Mouse (Mus musculus) ES-E14 (cell line): ENCODE results near the gene Mast4. TPM values are rescaled to one million over a fixed set of nuclear protein-coding genes. Genes with fewer than 3 reads are reported as not detected.

Source experiments
- DNase-seq: peaks from one replicate; pipeline ENCODE4 v3.0.0-alpha.2; 2013; ENCODE audit warnings: low read depth, low spot score
- H3K27ac ChIP-seq: 2 replicates; pipeline ENCODE4 v1.5.1; 2012; ENCODE audit warnings: low read depth, mild to moderate bottlenecking, low read length, moderate library complexity, mixed read lengths; ENCODE audit not compliant: poor library complexity, insufficient read depth, severe bottlenecking
- H3K36me3 ChIP-seq: 2 replicates; pipeline ENCODE4 v1.6.1; 2012; ENCODE audit warnings: mild to moderate bottlenecking, low read length, moderate library complexity, mixed read lengths; ENCODE audit not compliant: control insufficient read depth, poor library complexity, insufficient read depth, severe bottlenecking
- H3K4me1 ChIP-seq, 2 experiments: fragments of 150-350 bp in 1 of 2; sonication (generic) in 1 of 2; 2 replicates each; pipeline ENCODE4 v1.6.1; 2012; ENCODE audit warnings: low read length in 2 of 2, mild to moderate bottlenecking in 1 of 2, mixed read lengths in 1 of 2; ENCODE audit not compliant: control insufficient read depth in 2 of 2, insufficient read depth in 2 of 2, poor library complexity in 1 of 2
- H3K4me3 ChIP-seq, 2 experiments: fragments of 150-350 bp in 1 of 2; sonication (generic) in 1 of 2; 2 replicates each; pipeline ENCODE4 v1.5.1; 2012; ENCODE audit warnings: low read length in 2 of 2, low read depth in 1 of 2, mild to moderate bottlenecking in 1 of 2, mixed read lengths in 1 of 2; ENCODE audit not compliant: insufficient read depth in 1 of 2, poor library complexity in 1 of 2, severe bottlenecking in 1 of 2
- H3K9ac ChIP-seq: 2 replicates; pipeline ENCODE4 v1.6.1; 2012; ENCODE audit warnings: low read depth, mild to moderate bottlenecking, low read length, mixed read lengths; ENCODE audit not compliant: poor library complexity, insufficient read depth, severe bottlenecking
- H3K9me3 ChIP-seq: fragments of 150-350 bp; sonication (generic); 2 replicates; pipeline ENCODE4 v1.6.1; 2012; ENCODE audit warnings: low read depth, mild to moderate bottlenecking, low read length; ENCODE audit not compliant: control insufficient read depth, insufficient read depth
- CHD2 ChIP-seq: IDR thresholded peaks from 2 replicates; pipeline ENCODE4 v1.6.1; 2014; ENCODE audit warnings: mild to moderate bottlenecking, low read depth, low read length, inconsistent platforms
- HCFC1 ChIP-seq: IDR thresholded peaks from 2 replicates; pipeline ENCODE4 v1.6.1; 2012; ENCODE audit warnings: low read length, inconsistent platforms, borderline replicate concordance; ENCODE audit not compliant: insufficient read depth
- MAFK ChIP-seq: IDR thresholded peaks from 2 replicates; pipeline ENCODE4 v1.6.1; 2014; ENCODE audit warnings: mild to moderate bottlenecking, low read depth, low read length, inconsistent platforms; ENCODE audit not compliant: insufficient read depth
- ZC3H11A ChIP-seq: IDR thresholded peaks from 2 replicates; pipeline ENCODE4 v1.6.1; 2012; ENCODE audit warnings: low read depth, mild to moderate bottlenecking, inconsistent platforms, low read length, borderline replicate concordance
- ZNF384 ChIP-seq: IDR thresholded peaks from 2 replicates; pipeline ENCODE4 v1.6.1; 2012; ENCODE audit warnings: low read depth, low read length, inconsistent platforms
- in situ Hi-C, 2 experiments: fragments of 600-800 bp; cut with MboI; formaldehyde crosslinking; loops; one replicate each; pipeline ENCODE4 v1.15.1; 2025; ENCODE audit warnings: low sequenced_read_pairs in 2 of 2, inconsistent platforms in 1 of 2; ENCODE audit not compliant: unreplicated experiment in 2 of 2
- total RNA-seq: library from RNA; depleted of rRNA; stranded (reverse); fragments of 300-350 nt; gene quantifications from 2 replicates; pipeline ENCODE4 v1.2.3, GENCODE M21; 2012

Gene Mast4
- total RNA-seq, 1 experiment, result 8.3 TPM

DNA sequence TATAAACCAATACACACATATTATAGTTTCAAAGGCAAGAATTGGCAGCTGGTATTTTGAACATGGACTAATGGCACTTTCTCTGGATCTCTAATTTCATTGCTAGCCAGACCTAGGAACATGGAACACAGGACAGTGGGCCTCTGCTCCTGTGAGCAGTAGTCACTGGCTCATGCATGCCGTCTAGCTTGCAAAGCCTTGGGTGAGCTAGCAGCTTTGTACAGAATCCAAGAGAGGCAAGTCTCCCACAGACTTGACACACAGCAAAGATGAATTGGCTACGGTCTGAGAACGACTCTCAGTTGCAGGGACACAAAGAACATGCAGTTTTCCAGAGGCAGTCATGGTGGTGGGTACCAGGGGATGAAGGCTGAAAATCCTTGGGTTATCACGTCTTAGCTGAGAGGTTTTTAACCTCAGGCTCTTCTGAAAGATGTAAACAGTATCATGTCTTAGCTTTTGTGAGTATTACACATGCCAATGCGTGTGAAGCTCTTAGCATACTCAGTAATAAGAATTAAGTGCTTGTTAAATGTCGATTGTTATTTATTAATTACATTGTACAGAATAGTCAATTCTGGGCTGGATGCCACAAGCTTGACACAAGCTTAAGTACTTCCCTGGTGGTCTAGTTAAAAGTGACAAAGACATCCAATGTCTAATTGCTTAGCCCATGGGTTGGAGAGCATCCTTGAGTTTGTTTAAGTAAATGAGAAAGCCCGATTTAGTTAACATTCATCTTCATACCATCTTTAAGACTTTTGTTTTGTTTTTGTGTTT is 550.6 kb downstream of the Mast4 start:
- H3K4me1 ChIP-seq, result no peaks in the 10 kb centered on the region
- in situ Hi-C loops, result no loop called here
- DNase-seq, result no peak
- no peak overlapping the region for H3K4me3 ChIP-seq
- no peaks in the 10 kb centered on the region for H3K36me3 ChIP-seq
- H3K9ac ChIP-seq, result no peak overlapping the region
- TF ChIP-seq ZC3H11A (no peak), HCFC1 (no peak), ZNF384 (no peak), MAFK (no peak), CHD2 (no peak)
- H3K27ac ChIP-seq, result no peak overlapping the region
- H3K9me3 ChIP-seq, result no peaks in the 10 kb centered on the region

DNA sequence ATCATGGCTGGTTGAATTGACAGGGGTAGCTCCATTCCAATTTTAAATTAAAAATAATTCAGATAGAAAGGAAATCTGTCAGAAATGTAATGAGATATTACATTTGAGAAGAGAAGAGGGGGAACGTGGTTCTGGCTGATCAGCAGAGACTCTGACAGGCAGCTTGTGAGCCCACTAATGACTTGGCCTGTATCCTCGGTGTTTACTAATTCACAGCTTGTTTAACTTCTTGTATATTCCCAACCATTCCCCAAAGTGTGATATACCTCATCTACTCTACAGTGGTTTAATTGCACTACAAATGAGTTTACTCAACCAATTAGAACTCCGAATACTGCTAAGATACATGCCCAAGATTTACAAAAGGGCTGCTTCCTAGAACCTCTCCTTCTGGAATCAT is 555.0 kb downstream of the Mast4 start:
- TF ChIP-seq ZC3H11A, result no peak
- TF ChIP-seq HCFC1, result no peak
- no peak for TF ChIP-seq ZNF384
- no peak for TF ChIP-seq CHD2
- TF ChIP-seq MAFK, result no peak
- in situ Hi-C loops, result no loop called here
- no peak for DNase-seq
- no peaks in the 10 kb centered on the region for H3K4me1 ChIP-seq
- no peak overlapping the region for H3K4me3 ChIP-seq
- H3K27ac ChIP-seq, result no peak overlapping the region
- no peaks in the 10 kb centered on the region for H3K9me3 ChIP-seq
- no peak overlapping the region for H3K9ac ChIP-seq
- no peaks in the 10 kb centered on the region for H3K36me3 ChIP-seq

DNA sequence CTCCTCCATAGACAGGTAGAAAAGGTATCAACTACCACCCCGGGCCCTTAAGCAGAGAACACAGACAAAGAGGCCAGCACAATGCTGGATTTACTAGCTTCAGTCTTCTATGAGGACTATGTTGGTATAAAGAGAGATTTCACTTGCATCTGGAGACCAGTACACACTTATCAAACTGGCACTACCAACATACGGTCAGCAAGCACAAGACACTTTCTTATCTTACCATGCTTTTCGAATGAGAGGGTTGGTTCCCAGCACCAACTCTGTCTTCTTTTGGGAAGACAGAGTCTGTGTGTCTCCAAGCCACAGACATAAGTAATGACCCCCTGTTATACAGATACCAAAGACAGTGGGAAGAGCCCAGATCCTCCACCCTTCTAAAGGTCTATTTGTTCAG is 555.4 kb downstream of the Mast4 start:
- TF ChIP-seq MAFK (no peak), ZC3H11A (no peak)
- no peak overlapping the region for H3K4me3 ChIP-seq
- H3K9me3 ChIP-seq, result no peaks in the 10 kb centered on the region
- H3K27ac ChIP-seq, result no peak overlapping the region
- no peak overlapping the region for H3K9ac ChIP-seq
- in situ Hi-C loops, result no loop called here
- H3K36me3 ChIP-seq, result no peaks in the 10 kb centered on the region
- H3K4me1 ChIP-seq, result no peaks in the 10 kb centered on the region
- DNase-seq, result no peak

DNA sequence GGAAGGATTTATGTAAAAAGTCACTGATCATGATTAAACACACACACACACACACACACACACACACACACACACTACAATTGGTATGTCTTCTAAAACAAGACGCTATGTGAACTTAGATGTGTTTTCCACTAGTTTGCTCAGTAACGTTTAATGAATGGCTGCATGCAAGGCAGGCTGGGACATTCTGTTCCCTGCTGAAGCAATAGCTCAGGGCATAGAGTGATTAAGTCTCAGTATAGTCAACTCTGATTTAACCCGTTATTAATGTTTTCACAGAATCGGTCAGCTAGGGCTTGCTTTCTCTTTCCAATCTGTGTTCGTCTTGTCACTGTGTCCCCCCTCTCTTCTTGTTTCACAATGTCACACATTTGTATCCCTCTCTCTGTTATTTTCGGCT is 558.8 kb downstream of the Mast4 start:
- in situ Hi-C loops, result no loop called here
- no peak overlapping the region for H3K9ac ChIP-seq
- no peak overlapping the region for H3K27ac ChIP-seq
- no peaks in the 10 kb centered on the region for H3K9me3 ChIP-seq
- DNase-seq, result no peak
- no peak for TF ChIP-seq ZNF384
- no peak for TF ChIP-seq CHD2
- no peak for TF ChIP-seq MAFK
- TF ChIP-seq HCFC1, result no peak
- TF ChIP-seq ZC3H11A, result no peak
- no peaks in the 10 kb centered on the region for H3K36me3 ChIP-seq
- no peak overlapping the region for H3K4me3 ChIP-seq
- H3K4me1 ChIP-seq, result no peaks in the 10 kb centered on the region

DNA sequence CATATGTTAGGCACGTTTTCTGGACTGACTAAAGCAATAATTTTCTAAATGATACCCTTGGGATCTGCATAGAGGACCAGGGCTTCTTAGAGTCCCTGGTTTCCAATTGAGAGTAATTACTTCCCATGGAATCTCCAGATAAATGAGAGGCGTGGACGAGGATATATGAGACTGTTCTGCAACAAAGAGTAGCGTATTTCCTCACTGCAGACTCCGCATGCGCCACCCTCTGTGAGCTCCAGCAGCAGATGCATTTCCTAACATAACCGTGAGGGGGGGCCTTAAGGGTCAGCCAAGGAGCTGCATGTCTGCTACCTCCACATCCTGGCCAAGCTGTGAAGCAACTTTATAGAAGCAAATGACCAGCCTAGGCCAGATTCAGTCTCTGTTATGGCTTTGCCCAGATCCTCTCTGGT is 559.5 kb downstream of the Mast4 start:
- no peaks in the 10 kb centered on the region for H3K36me3 ChIP-seq
- TF ChIP-seq MAFK, result no peak
- TF ChIP-seq HCFC1, result no peak
- TF ChIP-seq CHD2, result no peak
- TF ChIP-seq ZNF384, result no peak
- no peak for TF ChIP-seq ZC3H11A
- in situ Hi-C loops, result no loop called here
- DNase-seq, result no peak
- no peaks in the 10 kb centered on the region for H3K9me3 ChIP-seq
- no peak overlapping the region for H3K9ac ChIP-seq
- no peak overlapping the region for H3K4me3 ChIP-seq
- H3K27ac ChIP-seq, result no peak overlapping the region
- no peaks in the 10 kb centered on the region for H3K4me1 ChIP-seq
